Mouse (Mus musculus): ENCODE measurements around the gene Tmem117.

The Tmem117 gene

DNA sequence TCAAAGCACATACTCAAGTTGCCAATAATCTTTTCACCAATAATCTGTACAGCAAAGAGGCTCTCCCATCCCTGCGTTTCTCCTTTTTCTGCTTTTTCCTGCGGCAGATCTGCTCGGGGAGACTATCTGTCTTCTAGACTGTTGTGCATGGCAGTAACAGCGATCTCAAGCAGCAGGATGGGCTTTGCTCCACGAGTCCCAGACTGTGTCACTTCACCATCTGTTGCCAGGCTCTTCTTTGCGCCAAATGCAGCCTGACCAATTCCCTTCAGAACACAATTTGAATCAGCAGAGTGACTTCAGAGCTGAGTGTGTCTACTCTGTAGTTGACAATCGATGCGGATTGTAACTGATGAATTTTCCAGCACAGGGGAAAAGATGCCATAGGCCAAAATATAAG is 415.0 kb downstream of the Tmem117 start:
- no peak for DNase-seq

DNA sequence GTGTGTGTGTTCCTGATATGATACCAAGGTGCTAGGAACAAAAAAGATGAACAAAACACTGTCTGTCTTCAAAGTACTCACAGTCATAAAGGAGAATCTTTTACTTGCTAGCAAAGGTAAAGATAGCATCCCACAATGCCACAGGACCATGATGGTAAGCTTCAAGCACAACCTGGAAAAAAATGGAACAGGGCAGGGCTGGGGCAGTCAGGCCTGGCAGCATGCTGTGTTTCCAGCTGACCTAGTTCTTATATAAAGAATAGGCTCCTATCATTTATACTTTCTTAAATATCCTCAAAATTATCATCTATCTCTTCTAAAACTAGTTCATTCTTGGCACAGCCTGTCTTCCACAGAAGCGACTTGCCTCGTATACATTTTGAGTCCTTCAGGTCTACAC is 418.5 kb downstream of the Tmem117 start:
- DNase-seq: no peak

- DNase-seq: no peak
Measured at GRCm38 (mm10) chr15:95049171-95049729, 420.2 kb downstream of the Tmem117 start.

- no peak for DNase-seq
Measured at GRCm38 (mm10) chr15:95055081-95055650, 426.1 kb downstream of the Tmem117 start.

GRCm38 (mm10) chr15:95068023-95068422 is 439.0 kb downstream of the Tmem117 start:
- DNase-seq: no peak

DNA sequence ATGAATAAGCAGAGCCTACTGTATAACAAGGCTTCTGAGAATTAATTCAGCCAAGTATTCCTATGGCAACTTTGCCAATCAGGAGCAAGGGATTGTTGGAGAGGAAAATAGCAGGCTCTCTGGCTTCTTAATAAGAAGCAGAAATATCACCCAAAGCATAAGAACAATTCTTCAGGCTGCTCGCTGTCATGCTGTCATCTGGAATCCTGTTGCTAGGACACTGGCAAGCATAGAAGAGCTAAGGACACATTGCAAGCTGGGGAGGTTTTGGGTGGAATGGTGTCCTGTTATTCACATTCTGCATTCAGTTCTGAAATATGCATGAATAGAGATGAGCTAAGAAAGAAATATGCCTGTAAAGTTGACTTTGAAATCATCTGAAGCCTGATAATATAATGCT is 439.8 kb downstream of the Tmem117 start:
- DNase-seq: no peak

DNA sequence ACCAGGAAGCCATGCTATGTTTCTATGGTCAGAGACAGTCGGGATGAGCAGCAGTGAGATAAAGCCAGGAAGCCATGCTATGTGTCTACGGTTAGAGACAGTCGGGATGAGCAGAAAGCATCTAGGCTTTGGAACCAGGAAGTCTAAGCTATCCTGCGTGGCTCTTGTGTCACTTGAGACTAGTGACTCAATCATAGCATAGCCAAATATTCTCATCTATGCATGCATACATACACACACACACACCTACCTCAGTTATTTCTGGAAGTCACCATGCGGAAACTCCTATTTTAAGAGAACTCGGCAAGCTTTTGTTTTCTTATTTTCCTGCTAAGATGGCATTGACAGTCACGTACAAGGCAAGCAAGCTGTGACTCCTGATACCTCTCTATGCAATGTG is 441.8 kb downstream of the Tmem117 start:
- no peak for DNase-seq

GRCm38 (mm10) chr15:95075356-95075755 is 446.3 kb downstream of the Tmem117 start:
- no peak for DNase-seq

- DNase-seq: no peak
Measured at GRCm38 (mm10) chr15:95081654-95082053, 452.6 kb downstream of the Tmem117 start.

GRCm38 (mm10) chr15:95085962-95086361 is 456.9 kb downstream of the Tmem117 start:
- DNase-seq: no peak

DNA sequence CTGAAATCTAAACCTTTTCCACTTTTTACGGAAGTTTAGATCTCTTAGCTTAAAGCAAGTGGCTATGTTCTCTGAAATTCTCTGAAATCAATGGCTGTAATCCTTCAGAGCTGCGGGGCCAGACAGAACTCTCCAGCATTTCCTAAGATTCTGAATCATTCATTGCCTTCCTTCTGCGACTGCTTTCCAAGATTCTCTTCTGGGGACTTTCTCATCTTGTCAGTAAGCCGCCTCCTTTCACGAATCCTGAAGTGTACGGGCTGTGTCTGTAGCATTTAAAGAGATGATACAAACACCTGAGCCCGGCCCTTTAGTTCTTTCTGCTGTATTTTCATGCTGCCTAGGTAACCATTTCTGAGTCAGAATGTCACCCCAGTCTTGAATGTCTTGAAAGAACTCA is 471.1 kb downstream of the Tmem117 start:
- no peak for DNase-seq

DNA sequence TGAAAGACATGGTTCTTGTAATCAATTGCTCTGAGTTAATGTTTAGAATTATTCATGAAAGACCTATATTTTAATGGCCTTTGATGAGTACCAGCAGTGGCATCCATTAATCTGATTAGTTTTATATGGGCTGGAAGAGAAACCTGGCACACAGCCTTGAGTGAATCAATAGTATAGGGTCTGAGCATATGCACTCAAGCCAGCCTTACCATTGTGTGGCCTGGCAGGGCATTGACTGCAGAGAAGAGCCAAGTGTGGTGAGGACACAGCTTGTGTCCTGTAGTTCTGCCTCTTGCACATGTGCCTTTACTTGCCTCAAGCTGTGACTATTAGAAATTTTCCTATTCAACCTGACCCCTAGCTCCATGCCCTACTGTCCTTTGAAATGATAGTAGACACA is 472.5 kb downstream of the Tmem117 start:
- no peak for DNase-seq

- DNase-seq: no peak
Measured at GRCm38 (mm10) chr15:95107246-95107809, 478.3 kb downstream of the Tmem117 start.

DNA sequence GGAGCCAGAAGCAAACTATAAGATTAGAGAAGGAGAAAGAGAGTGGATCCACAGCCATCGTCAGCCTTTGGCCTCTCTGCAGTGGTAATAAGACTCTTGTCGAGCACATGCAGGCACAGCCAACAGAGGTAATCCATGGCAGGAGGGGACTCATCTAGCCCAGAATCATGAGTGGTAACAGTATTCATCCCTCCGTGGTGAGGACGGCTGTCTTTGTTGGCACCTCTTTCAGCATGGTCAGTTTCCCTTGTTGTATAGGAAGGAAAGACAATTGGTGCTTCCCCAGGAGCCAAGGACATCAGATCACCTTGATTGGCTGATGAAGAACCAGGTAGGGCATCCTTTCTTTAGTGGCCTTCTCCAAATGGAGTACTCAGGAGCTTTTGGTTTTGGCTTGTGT is 479.6 kb downstream of the Tmem117 start:
- DNase-seq: no peak

- DNase-seq: no peak
Measured at GRCm38 (mm10) chr15:95131401-95131800, 502.4 kb downstream of the Tmem117 start.

DNA sequence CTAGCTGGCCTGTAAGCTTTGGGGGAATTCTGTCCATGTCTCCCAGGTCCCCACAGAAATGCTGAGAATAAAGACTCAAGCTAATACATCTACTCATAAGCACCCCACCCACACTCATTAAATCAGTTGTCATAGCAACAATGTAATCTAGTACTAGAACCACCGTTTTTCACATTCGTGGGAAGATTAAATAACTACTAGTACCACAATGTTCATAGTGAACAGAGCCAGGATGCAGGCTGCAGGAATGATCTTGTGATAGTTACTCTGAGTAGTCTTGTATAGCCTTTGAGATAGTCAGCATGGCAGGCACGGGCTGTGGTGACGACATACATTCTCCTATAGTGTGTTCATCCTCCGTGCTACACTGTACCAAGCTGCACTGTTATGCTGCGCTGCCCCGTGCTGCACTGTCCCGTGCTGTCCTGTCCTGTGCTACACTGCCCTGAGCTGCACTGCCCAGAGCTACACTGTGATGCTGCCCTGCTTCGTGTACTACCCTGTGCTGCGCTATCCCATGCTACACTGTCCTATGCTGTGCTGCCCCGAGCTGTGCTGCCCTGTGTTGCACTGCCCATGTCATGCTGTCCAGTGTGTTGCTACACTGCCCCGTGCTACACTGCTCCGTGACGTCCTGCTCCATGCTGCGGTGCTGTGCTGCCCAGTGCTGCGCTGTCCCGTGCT is 507.0 kb downstream of the Tmem117 start:
- DNase-seq: no peak

DNA sequence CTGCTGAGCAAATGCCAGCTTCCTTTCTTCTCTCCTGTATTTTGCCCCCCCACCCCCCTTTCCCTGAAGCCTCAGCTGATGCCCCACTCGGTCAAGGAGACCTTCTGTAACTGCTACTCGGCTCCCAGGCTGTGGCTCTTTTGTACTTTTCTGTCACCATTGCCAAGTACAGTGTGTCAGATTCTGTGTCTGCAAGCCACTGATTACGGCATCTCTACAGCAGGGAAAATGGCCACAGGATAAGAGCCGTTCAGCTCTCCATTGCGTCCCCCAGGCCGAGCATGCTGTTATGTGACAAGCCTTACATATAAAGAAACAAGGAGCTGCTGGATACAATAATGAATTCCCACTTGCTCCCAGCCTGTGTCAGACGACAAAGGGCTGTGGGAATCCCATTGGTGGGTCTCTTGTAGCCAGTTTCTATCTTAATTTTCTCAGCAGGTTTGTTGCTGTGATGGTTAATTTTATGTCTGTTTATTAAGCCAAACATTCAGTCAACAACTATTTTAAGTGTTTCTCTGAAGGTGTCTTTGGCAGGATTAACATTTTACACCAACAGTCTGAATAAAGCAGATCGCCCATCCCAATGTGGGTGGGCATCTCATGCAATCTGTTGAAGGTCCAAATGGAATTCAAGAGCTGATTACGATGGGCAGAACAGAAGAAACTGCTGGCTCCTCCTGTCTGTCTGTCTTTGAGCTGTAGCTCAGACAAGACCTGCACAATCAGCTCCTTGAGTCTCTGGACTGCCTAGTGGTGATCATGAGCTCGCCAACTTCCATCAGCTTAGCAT is 508.2 kb downstream of the Tmem117 start:
- no peak for DNase-seq

GRCm38 (mm10) chr15:95138709-95139409 is 509.8 kb downstream of the Tmem117 start:
- no peak for DNase-seq

DNA sequence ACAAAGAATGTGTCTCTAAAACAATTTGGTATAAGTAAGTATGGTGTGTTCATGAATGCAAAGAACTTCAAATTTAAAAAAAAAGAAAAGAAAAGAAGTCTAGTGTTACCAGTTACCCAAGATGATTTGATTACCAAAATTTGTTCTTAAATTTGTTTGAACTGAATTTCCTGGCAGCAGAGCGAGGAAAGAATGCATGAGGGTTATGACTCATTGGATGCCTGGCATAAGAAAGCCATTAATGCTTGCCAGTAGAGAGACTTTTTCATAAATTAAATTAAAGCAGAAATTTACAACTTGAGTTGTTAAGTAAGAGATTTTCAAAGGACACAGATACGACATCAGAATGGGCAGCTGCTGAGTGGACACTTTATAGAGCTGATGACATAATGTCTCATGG is 515.1 kb downstream of the Tmem117 start:
- no peak for DNase-seq

DNA sequence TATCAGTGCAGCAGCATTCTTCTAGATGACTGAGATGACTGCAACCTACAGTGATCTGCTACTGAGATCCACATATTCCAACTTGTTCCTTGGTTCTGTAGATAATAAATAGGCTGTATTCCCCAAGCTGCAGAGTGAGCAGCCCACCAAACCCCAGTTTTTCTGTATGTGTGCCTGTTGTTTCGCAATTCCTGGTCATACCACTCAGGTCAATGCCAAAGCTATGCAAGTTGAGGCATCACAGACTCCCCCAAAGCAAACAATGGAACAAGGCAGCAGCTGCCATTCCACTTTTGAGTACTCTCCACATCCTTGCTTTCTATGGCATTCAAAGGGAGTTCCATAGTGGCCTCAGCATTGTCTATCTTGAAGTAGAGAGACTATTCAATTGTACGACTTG is 516.1 kb downstream of the Tmem117 start:
- DNase-seq: no peak
